8 mouse cellular contexts compared by ENCODE assay signal in genomic region chr9:73045204-73045603, GRCm38 (mm10). TPM values are rescaled to one million over a fixed set of nuclear protein-coding genes. Genes with fewer than 3 reads are reported as not detected.
DNase-seq lines count a peak whose midpoint lies in the region; ATAC-seq and TF ChIP-seq lines count a peak whose summit lies in the region.

No protein-coding gene starts in this region.

- WGBS in hindbrain, embryonic 11.5 days, result 17% methylated on average over 7 of the region's 7 CpGs
- 9% methylated on average over 7 of the region's 7 CpGs for WGBS in liver, embryonic 16.5 days (ENCODE audit: insufficient replicate concordance)

- 0 out of 2 replicates have a peak, but pooled peaks cover 1% of the 10 kb centered on the region for H3K4me1 ChIP-seq in hindbrain, embryonic 11.5 days (replicated peaks; ENCODE audit: control insufficient read depth, insufficient read depth, low read length)
- H3K4me1 ChIP-seq in liver, embryonic 16.5 days (ENCODE audit: control insufficient read depth, low read depth, low read length), result peaks cover 16% of the 10 kb centered on the region

- no peak for DNase-seq in left cerebral cortex, adult 2 months (ENCODE audit: extremely low spot score in 1 of 2, low spot score in 2 of 2)
- no peak for DNase-seq in left cerebral cortex, postnatal 14 days (ENCODE audit: low spot score in 2 of 2)
- peak; percentile 65 for DNase-seq in cerebellum, adult 9-10 months
- DNase-seq in hindbrain, embryonic 11.5 days (ENCODE audit: low spot score), result no peak
- DNase-seq in thymus, postnatal 25 days, result peak; percentile 29
- DNase-seq in frontal cortex, postnatal 14 days (ENCODE audit: low spot score in 2 of 2), result no peak
- no peak for DNase-seq in left cerebral cortex, adult 18-20 months (ENCODE audit: low spot score in 2 of 2)

- TF ChIP-seq CTCF in left cerebral cortex, adult 2 months (IDR thresholded peaks at IDR 0.05), result no peak

- H3K4me3 ChIP-seq in left cerebral cortex, adult 2 months, result peak overlapping the region; percentile 60
- peak overlapping the region; percentile 28 for H3K4me3 ChIP-seq in hindbrain, embryonic 11.5 days (ENCODE audit: low read depth, low read length)
- peak overlapping the region; percentile 59 for H3K4me3 ChIP-seq in liver, embryonic 16.5 days (ENCODE audit: low read depth, low read length)

- H3K9ac ChIP-seq in hindbrain, embryonic 11.5 days (ENCODE audit: low read depth, low read length), result no peak overlapping the region; the same call in 1 of the 2 replicates
- peak overlapping the region; percentile 42 for H3K9ac ChIP-seq in liver, embryonic 16.5 days (ENCODE audit: low read depth, low read length)

- no peak for ATAC-seq in hindbrain, embryonic 11.5 days (ENCODE audit: low FRiP score)
- no peak for ATAC-seq in liver, embryonic 16.5 days (ENCODE audit: low read depth)

- no peaks in the 10 kb centered on the region for H3K9me3 ChIP-seq in hindbrain, embryonic 11.5 days (ENCODE audit: control insufficient read depth, low read length)
- H3K9me3 ChIP-seq in liver, embryonic 16.5 days (replicated peaks; ENCODE audit: control insufficient read depth, low read length), result no peaks in the 10 kb centered on the region

- H3K4me2 ChIP-seq in hindbrain, embryonic 11.5 days (replicated peaks; ENCODE audit: low read depth, low read length), result peak overlapping the region; percentile 76
- H3K4me2 ChIP-seq in liver, embryonic 16.5 days (ENCODE audit: low read depth, low read length), result peak overlapping the region; percentile 72

- H3K36me3 ChIP-seq in hindbrain, embryonic 11.5 days (ENCODE audit: control insufficient read depth, insufficient read depth, low read length), result no peaks in the 10 kb centered on the region
- no peaks in the 10 kb centered on the region for H3K36me3 ChIP-seq in liver, embryonic 16.5 days (ENCODE audit: control insufficient read depth, insufficient read depth)

- H3K27me3 ChIP-seq in hindbrain, embryonic 11.5 days (ENCODE audit: control insufficient read depth, insufficient read depth, low read length), result no peaks in the 10 kb centered on the region
- H3K27me3 ChIP-seq in liver, embryonic 16.5 days (ENCODE audit: control insufficient read depth, insufficient read depth, low read depth, low read length), result no peaks in the 10 kb centered on the region

- peak overlapping the region; percentile 72 for H3K27ac ChIP-seq in left cerebral cortex, adult 2 months
- H3K27ac ChIP-seq in hindbrain, embryonic 11.5 days (ENCODE audit: low read depth, low read length), result no peak overlapping the region
- peak overlapping the region; percentile 12; the same call in 1 of the 2 replicates for H3K27ac ChIP-seq in liver, embryonic 16.5 days (ENCODE audit: low read length)

- intact Hi-C loops in left cerebral cortex, adult 2 months (cut with DNase I), result no loop called here
- intact Hi-C loops in left cerebral cortex, postnatal 14 days (cut with DNase I), result no loop called here

RNA-seq across cellular contexts. Expression of gene Rab27a, which starts 0.6 kb away (rescaled TPM):
- 1 to 10 TPM; 7.5 to 8.9 TPM for total RNA-seq in left cerebral cortex, adult 2 months (2021)
- 1 to 10 TPM; 5.9 to 8.2 TPM for total RNA-seq in left cerebral cortex, postnatal 14 days (2021)
- 0.73 and 1.1 TPM in 2 replicates for polyA plus RNA-seq in hindbrain, embryonic 11.5 days (2014; fragmentation: Nextera tagmentation; extraction: Ambion mirVana)
- 6.7 and 6.8 TPM in 2 replicates for polyA plus RNA-seq in liver, embryonic 16.5 days (2015; fragmentation: Nextera tagmentation; extraction: Ambion mirVana)
- 1 to 10 TPM; 8.2 to 8.4 TPM for total RNA-seq in left cerebral cortex, adult 18-20 months (2021)

RNA-seq across cellular contexts. Expression of gene Pigb, which starts 5.0 kb away (rescaled TPM):
- total RNA-seq in left cerebral cortex, adult 2 months (2021), result 10 to 100 TPM; 15.4 to 16.2 TPM
- 10 to 100 TPM; 15.2 to 15.4 TPM for total RNA-seq in left cerebral cortex, postnatal 14 days (2021)
- 15.8 and 16.7 TPM in 2 replicates for polyA plus RNA-seq in hindbrain, embryonic 11.5 days (2014; fragmentation: Nextera tagmentation; extraction: Ambion mirVana)
- polyA plus RNA-seq in liver, embryonic 16.5 days (2015; fragmentation: Nextera tagmentation; extraction: Ambion mirVana), result 4.7 and 5.0 TPM in 2 replicates
- total RNA-seq in left cerebral cortex, adult 18-20 months (2021), result 10 to 100 TPM; 12.4 to 13.5 TPM

RNA-seq across cellular contexts. Expression of gene Khdc3, which starts 56.4 kb away (rescaled TPM):
- total RNA-seq in left cerebral cortex, adult 2 months (2021), result 1 to 10 TPM; 2.4 to 2.8 TPM
- total RNA-seq in left cerebral cortex, postnatal 14 days (2021), result 1 to 10 TPM; 1.2 to 1.4 TPM
- polyA plus RNA-seq in hindbrain, embryonic 11.5 days (2014; fragmentation: Nextera tagmentation; extraction: Ambion mirVana), result not detected in 2 replicates
- polyA plus RNA-seq in liver, embryonic 16.5 days (2015; fragmentation: Nextera tagmentation; extraction: Ambion mirVana), result 0.05 and 0.08 TPM in 2 replicates
- total RNA-seq in left cerebral cortex, adult 18-20 months (2021), result 1 to 10 TPM; 1.7 to 2.3 TPM

RNA-seq across cellular contexts. Expression of gene Gm20509, which starts 57.1 kb away (rescaled TPM):
- not detected for total RNA-seq in left cerebral cortex, adult 2 months (2021)
- not detected for total RNA-seq in left cerebral cortex, postnatal 14 days (2021)
- not detected in 2 replicates for polyA plus RNA-seq in hindbrain, embryonic 11.5 days (2014; fragmentation: Nextera tagmentation; extraction: Ambion mirVana)
- not detected in 2 replicates for polyA plus RNA-seq in liver, embryonic 16.5 days (2015; fragmentation: Nextera tagmentation; extraction: Ambion mirVana)
- total RNA-seq in left cerebral cortex, adult 18-20 months (2021), result under 1 TPM in 1 of 2 experiments, not detected in 1; 0.49 TPM

RNA-seq across cellular contexts. Expression of gene Ccpg1, which starts 60.0 kb away (rescaled TPM):
- total RNA-seq in left cerebral cortex, adult 2 months (2021), result 100 to 1,000 TPM; 124 to 128 TPM
- total RNA-seq in left cerebral cortex, postnatal 14 days (2021), result 100 to 1,000 TPM; 104 to 117 TPM
- 31.2 and 33.6 TPM in 2 replicates for polyA plus RNA-seq in hindbrain, embryonic 11.5 days (2014; fragmentation: Nextera tagmentation; extraction: Ambion mirVana)
- polyA plus RNA-seq in liver, embryonic 16.5 days (2015; fragmentation: Nextera tagmentation; extraction: Ambion mirVana), result 11.3 and 13.3 TPM in 2 replicates
- 100 to 1,000 TPM; 115 to 120 TPM for total RNA-seq in left cerebral cortex, adult 18-20 months (2021)

Comparison
In these comparisons a context has a peak if more than half of its experiments do, and no peak if none do; other contexts are left out.
1. DNase-seq: peak in cerebellum, adult 9-10 months (single experiment) and thymus, postnatal 25 days (single experiment); none in left cerebral cortex, adult 2 months (0 of 2), left cerebral cortex, postnatal 14 days (0 of 2), hindbrain, embryonic 11.5 days (single experiment), frontal cortex, postnatal 14 days (0 of 2) and left cerebral cortex, adult 18-20 months (0 of 2).
2. Peak in every context shown above with its lines, with median percentiles within 50 percentile points of each other: H3K4me3 ChIP-seq.